Mouse (Mus musculus) left cerebral cortex, postnatal 14 days (tissue): ENCODE results near the gene Bnip2. TPM values are rescaled to one million over a fixed set of nuclear protein-coding genes. Genes with fewer than 3 reads are reported as not detected.

Source experiments
- DNase-seq, 2 experiments: peaks; one replicate each; pipeline ENCODE4 v3.0.0; 2021 to 2022; ENCODE audit warnings: low spot score in 2 of 2, mixed read lengths in 1 of 2
- intact Hi-C: fragments of 180-260 bp; cut with DNase I; formaldehyde crosslinking; loops from one replicate; pipeline ENCODE4 v1.15.1; 2025
- long read RNA-seq, 2 experiments: library from polyadenylated mRNA; stranded (forward); transcript quantifications; one replicate each; pipeline ENCODE4 v2.0.0; 2021
- total RNA-seq, 2 experiments: library from RNA; stranded (reverse); gene quantifications; 2 replicates each; pipeline ENCODE4 v1.2.3; 2021

The Bnip2 gene
- total RNA-seq: 10 to 100 TPM; 43.2 to 44.6 TPM
- long read RNA-seq, experiment 1, transcript Bnip2-201 (11 exons, 2,464 nt): minor isoform, 15 of 48 reads
- long read RNA-seq, experiment 1, transcript Bnip2-202 (10 exons, 2,328 nt): major isoform, 18 of 48 reads
- long read RNA-seq, experiment 1, partial matches to known transcripts: 1 of 48 reads
- long read RNA-seq, experiment 1, other reads (novel, unspliced or antisense): 13 of 48 reads
- long read RNA-seq, experiment 2, transcript Bnip2-202 (10 exons, 2,328 nt): minor isoform, 16 of 48 reads
- long read RNA-seq, experiment 2, transcript Bnip2-201 (11 exons, 2,464 nt): major isoform, 25 of 48 reads
- long read RNA-seq, experiment 2, partial matches to known transcripts: 0 of 48 reads
- long read RNA-seq, experiment 2, other reads (novel, unspliced or antisense): 7 of 48 reads

DNA sequence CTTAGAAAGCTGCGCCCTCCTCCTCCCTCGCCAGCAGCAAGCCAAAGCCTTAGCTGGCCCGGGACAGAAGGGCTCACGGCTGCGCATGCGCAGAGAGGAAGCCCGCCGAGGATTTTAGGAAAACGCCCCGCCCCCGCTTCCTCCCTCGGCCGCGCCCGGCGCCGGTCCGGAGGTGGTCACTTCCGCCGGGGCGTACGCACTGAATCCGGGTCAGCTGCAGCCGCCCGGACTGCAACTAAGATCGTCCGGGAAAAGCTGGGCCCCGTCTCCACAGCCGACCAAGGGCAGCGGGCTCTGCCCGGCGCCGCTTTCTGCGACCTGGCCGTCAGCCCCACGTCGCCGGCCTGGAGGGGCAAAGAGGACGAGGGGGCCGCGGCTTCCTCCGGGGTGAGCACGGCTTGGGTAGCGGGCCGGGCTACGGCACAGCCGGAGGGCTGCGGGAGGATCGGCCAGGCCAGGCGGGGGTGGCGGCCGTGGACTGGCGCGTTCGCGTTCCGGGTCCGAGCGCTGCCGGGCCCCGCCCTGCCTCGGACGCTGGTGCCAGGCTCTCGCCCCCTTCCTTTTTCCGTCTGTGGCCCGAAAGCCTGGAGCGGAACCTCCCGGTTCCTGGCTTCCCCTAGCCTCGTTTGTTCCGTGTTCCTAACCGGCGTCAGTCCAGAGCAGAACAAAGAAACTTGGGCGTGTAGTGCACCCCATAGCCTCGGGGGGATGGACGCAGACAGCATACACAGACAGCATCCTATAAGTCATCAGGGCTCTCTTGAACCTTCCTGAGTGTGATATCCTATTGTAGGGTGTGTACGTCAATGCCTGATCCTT is at the start of gene Bnip2:
TSS of gene Bnip2 (plus strand) at position 164 of the 819 bp plus-strand sequence.
- DNase-seq: peak; percentile 88 to 95

DNA sequence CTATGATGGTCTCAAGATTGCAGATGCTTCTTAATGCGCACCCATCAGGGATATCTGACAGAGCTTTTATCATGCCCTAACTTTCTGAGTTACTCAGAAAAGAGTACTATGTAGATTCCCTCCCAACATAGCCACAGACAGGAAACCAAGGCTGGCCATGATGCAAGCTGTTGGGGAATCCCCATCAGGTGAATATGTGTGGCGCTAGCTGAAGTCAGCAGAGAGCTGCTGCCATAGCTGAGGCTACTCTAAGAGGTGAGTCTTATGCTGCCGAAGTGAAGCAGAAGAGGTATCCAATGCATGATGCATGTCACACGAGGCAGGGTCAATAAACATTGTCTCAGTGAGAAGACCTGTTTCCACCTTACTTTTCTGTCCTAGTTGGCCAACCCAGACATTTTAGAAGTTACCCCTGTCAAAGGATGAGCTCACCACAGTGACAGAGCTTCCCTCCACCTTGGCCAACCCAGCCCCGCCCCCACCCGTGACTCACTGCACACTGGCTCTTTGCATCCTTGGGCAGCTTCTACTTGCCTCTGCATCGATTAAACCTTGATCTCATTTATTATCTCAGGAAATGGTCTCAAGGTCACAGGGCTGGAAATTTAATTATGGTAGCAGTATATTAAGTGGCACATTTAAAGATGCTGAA is 48.3 kb upstream of the Bnip2 start:
- intact Hi-C loops: no loop called here
- DNase-seq: no peak

More for the DNA sequence above, at the start of gene Bnip2:
- intact Hi-C loops: loop anchor here (5.0 kb wide), 1 partner anchor 482 kb away; no protein-coding TSS in a partner anchor

DNA sequence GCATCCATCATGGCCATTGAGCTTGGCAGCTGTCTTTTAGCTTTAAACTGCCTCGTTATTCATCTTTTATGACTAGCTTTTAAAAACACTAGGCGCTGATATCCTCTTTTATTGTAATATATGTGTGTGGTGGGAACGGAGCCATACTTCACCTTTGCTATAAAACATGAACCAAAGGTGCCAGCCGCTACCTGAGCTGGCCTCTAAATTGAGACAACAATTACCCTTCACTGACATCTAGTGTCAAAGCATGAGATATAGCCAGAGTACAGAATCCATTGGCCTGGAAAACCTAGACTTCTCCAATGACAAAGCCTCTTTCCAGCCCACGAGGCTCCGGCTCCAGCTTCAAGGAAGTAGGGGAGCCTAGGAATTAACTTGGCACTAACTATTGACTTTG is 47.7 kb upstream of the Bnip2 start:
- intact Hi-C loops: no loop called here
- DNase-seq: no peak

DNA sequence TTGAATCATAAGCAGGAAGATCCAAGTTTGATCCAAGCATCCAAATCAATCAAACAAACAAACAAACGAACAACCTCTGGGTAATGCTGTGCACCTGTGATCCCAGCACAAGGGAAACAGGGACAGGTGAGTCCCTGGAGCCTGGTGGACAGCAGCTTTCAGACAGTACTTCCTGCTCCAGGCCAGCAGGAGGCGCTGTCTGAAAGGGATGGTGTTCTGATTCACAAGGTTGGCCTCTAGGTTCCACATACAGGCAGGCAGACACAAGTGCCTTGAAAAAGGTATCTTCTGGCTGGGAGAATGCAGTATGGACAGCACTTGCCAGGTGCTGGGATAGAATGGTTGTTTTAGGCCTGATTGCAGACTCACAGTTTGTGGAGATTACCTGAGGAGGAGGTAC is 40.3 kb upstream of the Bnip2 start:
- peak in 1 of 2 experiments; percentile 9 for DNase-seq
- intact Hi-C loops: no loop called here

GRCm38 (mm10) chr9:69949641-69950040 is 39.6 kb upstream of the Bnip2 start:
- intact Hi-C loops: no loop called here
- DNase-seq: no peak

DNA sequence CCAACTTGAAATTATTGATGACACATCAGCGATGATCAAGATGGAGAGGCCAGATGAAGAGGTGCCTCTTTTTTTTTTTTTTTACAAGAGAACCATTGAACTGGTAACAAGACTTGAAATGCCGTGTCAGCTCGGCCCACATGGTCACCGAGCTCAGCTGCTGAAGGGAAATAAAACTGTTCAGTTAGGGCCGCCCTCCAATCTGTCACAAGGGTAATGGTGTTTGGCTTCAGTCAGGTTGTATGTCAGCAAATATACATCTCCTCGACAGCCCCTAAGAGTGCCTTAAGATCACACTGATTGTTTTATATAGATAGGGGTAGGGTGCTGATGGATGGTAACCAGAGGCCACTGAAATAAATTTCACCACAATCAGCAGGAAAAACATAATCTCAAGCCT is 28.3 kb upstream of the Bnip2 start:
- intact Hi-C loops: no loop called here

DNA sequence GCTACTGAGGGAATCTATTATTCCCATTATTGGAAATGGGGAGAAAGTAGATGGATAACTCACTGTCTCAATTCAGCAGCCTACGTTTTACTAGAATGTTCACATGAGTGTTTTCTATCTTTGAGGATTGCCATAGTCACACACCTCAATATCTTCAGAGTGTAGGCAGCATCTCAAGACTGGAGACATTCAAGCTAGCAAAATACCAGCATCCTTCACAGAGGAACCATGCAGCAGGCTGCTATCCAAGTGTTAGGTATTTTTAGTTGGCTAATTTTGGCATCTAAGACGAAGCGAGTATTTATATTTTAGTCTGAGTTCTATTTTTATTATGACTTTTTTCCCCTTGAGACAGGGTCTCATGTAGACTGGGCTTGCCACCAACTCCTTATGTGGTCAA is 24.9 kb upstream of the Bnip2 start:
- intact Hi-C loops: no loop called here
- DNase-seq: peak in 1 of 2 experiments; percentile 69

More for the DNA sequence above, 28.3 kb upstream of the Bnip2 start:
- DNase-seq: no peak

DNA sequence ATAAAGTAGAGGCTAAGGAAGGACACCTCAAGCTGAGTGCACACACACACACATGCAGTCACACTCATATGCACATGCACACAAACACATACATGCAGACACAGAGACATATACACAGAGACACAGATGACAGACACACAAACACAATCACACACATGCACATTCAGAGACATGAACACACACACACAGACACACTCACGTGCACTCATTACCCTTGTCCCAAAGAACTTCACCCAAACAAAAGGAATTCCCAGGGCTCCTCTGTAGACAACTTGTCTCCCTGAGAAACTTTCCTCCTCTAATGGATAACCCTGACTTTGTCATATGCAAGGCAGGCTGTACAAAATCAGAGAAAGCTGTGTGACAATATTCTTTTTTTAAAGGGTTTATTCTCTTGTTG is 3.7 kb upstream of the Bnip2 start:
- intact Hi-C loops: loop anchor here (5.0 kb wide), 1 partner anchor 478 kb away; no protein-coding TSS in a partner anchor
- DNase-seq: no peak

DNA sequence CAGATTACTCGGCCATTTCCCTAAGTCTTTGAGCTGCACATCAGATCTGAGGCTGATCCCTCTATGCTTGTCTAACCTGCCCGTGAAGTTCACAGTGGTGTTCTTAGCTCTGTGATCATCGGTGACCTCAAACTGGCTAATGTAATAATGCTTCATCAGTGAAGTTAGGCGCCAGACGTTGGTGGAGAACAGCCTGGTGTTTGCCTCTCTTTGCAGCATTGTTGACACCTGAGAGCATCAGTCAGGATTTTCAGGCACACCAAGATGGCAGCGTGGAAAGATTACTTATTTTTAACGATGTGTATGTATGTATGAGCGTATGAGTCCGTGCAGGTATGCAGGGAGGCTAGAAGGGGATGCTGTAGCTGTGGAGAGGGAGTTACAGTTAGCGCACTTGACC is 3.2 kb upstream of the Bnip2 start:
- intact Hi-C loops: loop anchor here (5.0 kb wide), 1 partner anchor 479 kb away; no protein-coding TSS in a partner anchor
- no peak for DNase-seq

- DNase-seq: no peak
- intact Hi-C loops: loop anchor here (5.0 kb wide), 1 partner anchor 479 kb away; no protein-coding TSS in a partner anchor
Observed at GRCm38 (mm10) chr9:69986571-69986970, 2.7 kb upstream of the Bnip2 start.

DNA sequence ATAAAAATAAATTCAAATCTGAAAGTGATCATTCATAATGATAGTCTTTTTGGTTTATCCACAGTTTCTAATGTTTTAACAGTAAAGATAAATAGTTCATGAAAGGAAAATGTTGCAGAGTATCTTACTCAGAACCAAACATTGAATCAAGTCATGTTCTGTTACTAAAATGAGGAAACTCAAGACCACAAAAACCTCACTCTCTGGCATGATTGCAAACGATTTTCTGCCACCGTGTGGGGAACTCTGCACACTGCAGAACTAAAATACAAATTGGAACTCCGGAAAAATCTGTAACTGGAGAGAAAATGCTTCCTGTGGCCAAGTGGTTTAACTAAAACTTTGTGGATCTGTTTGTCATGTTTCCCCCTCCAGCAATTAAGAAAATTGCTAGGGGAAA is 1.7 kb upstream of the Bnip2 start:
- peak; percentile 79 for DNase-seq
- intact Hi-C loops: loop anchor here (1.0 to 5.0 kb wide), 2 partner anchors 364 to 480 kb away; no protein-coding TSS in a partner anchor

- DNase-seq: no peak
- intact Hi-C loops: loop anchor here (5.0 kb wide), 1 partner anchor 482 kb away; no protein-coding TSS in a partner anchor
Observed at GRCm38 (mm10) chr9:69988706-69989302, 462 bp upstream of the Bnip2 start.

- intact Hi-C loops: no loop called here
- DNase-seq: no peak
Observed at GRCm38 (mm10) chr9:69990346-69990745, 1.1 kb downstream of the Bnip2 start.

DNA sequence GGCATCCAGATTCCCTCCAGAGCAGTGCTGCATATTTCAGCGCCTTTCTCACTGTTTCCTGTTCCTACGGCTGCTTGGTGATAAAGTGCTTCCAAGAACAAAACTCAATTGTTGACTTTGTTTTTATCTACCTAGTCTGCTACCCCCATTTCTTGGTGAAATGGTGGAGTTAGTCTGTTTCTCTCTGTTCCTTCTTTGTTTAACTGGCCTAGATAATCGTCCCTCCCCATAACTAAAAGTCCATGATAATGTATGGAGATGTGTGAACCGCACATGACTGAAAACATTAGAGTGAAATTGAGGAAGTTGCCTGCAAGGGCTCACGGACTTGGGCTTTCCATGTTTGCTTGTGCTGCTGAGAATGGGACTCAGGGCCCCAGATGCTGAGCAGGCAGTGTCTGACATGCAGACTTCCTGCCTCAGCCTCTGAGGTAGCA is 3.6 kb downstream of the Bnip2 start:
- DNase-seq: no peak
- intact Hi-C loops: no loop called here

- intact Hi-C loops: no loop called here
Observed at GRCm38 (mm10) chr9:69993479-69993878, 4.2 kb downstream of the Bnip2 start.

GRCm38 (mm10) chr9:69994547-69994946 is 5.3 kb downstream of the Bnip2 start:
- no peak for DNase-seq
- intact Hi-C loops: no loop called here

More at GRCm38 (mm10) chr9:69993479-69993878, 4.2 kb downstream of the Bnip2 start:
- no peak for DNase-seq

DNA sequence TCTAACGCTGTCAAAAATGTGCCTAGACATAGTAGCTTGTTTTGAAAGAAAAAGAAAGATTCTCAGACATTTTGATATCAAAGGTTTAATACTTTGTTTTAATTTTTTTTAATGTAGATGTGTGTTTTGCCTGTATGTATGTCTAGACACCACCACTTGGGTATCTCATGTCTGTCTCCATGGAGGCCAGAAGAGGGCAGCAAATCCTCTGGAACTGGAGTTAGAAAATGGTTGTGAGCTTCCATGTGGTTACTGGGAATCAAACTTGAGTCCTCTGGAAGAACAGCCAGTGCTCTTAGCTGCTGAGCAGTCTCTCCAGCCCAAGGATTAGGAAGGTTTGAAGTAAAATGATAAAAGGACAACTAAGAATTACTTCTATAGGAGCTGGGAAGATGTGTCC is 10.1 kb downstream of the Bnip2 start:
- DNase-seq: no peak
- intact Hi-C loops: no loop called here

DNA sequence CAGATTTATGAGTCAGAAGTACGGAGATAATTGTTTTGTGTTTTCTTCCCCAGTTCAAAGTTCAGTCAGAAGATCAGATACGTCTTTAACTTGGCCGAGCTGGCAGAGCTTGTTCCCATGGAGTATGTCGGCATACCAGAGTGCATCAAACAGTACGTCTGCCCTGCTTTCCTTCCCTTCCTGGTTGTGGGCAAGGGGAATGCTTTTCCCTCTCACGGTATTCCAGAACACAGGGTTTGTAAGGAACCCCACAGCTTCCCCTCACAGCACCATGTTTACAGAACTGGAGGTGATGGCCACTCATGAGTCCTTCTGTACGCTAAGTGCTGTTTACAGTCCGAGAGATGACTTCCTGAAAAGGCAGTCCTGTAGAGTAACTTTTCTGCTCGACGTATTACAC is 14.2 kb downstream of the Bnip2 start:
- DNase-seq: no peak
- intact Hi-C loops: no loop called here

DNA sequence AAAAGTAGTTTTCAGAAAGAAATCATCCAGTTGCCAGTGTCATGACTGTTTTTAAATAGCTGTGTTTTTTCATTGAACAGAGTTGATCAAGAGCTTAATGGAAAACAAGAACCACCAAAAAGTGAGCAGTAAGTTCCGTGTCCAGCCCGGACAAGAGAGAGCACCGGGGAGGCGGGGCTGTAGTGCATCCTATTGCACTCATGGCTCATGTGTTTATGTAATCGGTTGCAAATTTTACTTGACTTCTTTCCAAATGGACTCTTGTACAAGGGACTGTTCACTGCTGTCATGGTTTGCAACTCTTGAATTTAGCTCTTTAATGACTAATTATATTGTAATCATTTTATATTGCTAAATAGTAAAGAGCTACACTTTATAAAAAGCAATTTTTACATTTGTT is 17.7 kb downstream of the Bnip2 start:
- intact Hi-C loops: no loop called here

More for the DNA sequence above, 17.7 kb downstream of the Bnip2 start:
- no peak for DNase-seq
